Mouse (Mus musculus) heart, postnatal 14 days (tissue): ENCODE data around the gene Jag2. TPM values are rescaled to one million over a fixed set of nuclear protein-coding genes. Genes with fewer than 3 reads are reported as not detected.

Source experiments
- DNase-seq, 2 experiments: peaks; one replicate each; pipeline ENCODE4 v3.0.0; 2021 to 2022
- intact Hi-C: fragments of 180-260 bp; cut with DNase I; formaldehyde crosslinking; loops from one replicate; pipeline ENCODE4 v1.15.1; 2025
- total RNA-seq, 2 experiments: library from RNA; stranded (reverse); gene quantifications; 2 replicates each; pipeline ENCODE4 v1.2.3; 2021

The Jag2 gene
- total RNA-seq, 2 experiments from 2014 or later: 32.1 to 32.4 TPM

GRCm38 (mm10) chr12:112941776-112942713, 12.5 kb upstream of the Jag2 start, which contains the start of gene Nudt14:
Gene Nudt14 (minus strand): TSS chr12:112942124.
- intact Hi-C loops: no loop called here
- peak; percentile 79 for DNase-seq

GRCm38 (mm10) chr12:112941156-112941775, 11.7 kb upstream of the Jag2 start:
- intact Hi-C loops: no loop called here
- peak in 1 of 2 experiments; percentile 33 for DNase-seq

- intact Hi-C loops: no loop called here
- no peak for DNase-seq
Observed at GRCm38 (mm10) chr12:112940710-112941109, 11.1 kb upstream of the Jag2 start.

- intact Hi-C loops: no loop called here
Observed at GRCm38 (mm10) chr12:112940238-112940637, 10.7 kb upstream of the Jag2 start.

GRCm38 (mm10) chr12:112938873-112939565, 9.4 kb upstream of the Jag2 start:
- intact Hi-C loops: no loop called here

More at GRCm38 (mm10) chr12:112940238-112940637, 10.7 kb upstream of the Jag2 start:
- DNase-seq: no peak

GRCm38 (mm10) chr12:112938366-112938765, 8.8 kb upstream of the Jag2 start:
- intact Hi-C loops: no loop called here

More at GRCm38 (mm10) chr12:112938873-112939565, 9.4 kb upstream of the Jag2 start:
- DNase-seq: no peak

GRCm38 (mm10) chr12:112937906-112938305, 8.3 kb upstream of the Jag2 start:
- intact Hi-C loops: no loop called here
- no peak for DNase-seq

More at GRCm38 (mm10) chr12:112938366-112938765, 8.8 kb upstream of the Jag2 start:
- DNase-seq: no peak

GRCm38 (mm10) chr12:112932647-112933046, 3.1 kb upstream of the Jag2 start:
- intact Hi-C loops: no loop called here
- no peak for DNase-seq

- peak; percentile 38 to 46 for DNase-seq
- intact Hi-C loops: no loop called here
Observed at GRCm38 (mm10) chr12:112928401-112929241, 955 bp downstream of the Jag2 start.

- DNase-seq: no peak
- intact Hi-C loops: no loop called here
Observed at GRCm38 (mm10) chr12:112927265-112927664, 2.3 kb downstream of the Jag2 start.

GRCm38 (mm10) chr12:112925950-112926349, 3.6 kb downstream of the Jag2 start:
- intact Hi-C loops: no loop called here
- DNase-seq: no peak

- intact Hi-C loops: no loop called here
- DNase-seq: no peak
Observed at GRCm38 (mm10) chr12:112922541-112922940, 7.0 kb downstream of the Jag2 start.

- no peak for DNase-seq
- intact Hi-C loops: no loop called here
Observed at GRCm38 (mm10) chr12:112921518-112921917, 8.1 kb downstream of the Jag2 start.

- intact Hi-C loops: no loop called here
- DNase-seq: peak in 1 of 2 experiments; percentile 48
Observed at GRCm38 (mm10) chr12:112917906-112918305, 11.7 kb downstream of the Jag2 start.

GRCm38 (mm10) chr12:112917486-112917885, 12.1 kb downstream of the Jag2 start:
- intact Hi-C loops: no loop called here
- DNase-seq: peak; percentile 34 to 43

- peak; percentile 64 to 75 for DNase-seq
- intact Hi-C loops: no loop called here
Observed at GRCm38 (mm10) chr12:112916698-112917400, 12.7 kb downstream of the Jag2 start.

GRCm38 (mm10) chr12:112915587-112915986, 14.0 kb downstream of the Jag2 start:
- DNase-seq: no peak
- intact Hi-C loops: no loop called here

- intact Hi-C loops: no loop called here
- DNase-seq: peak; percentile 40 to 54
Observed at GRCm38 (mm10) chr12:112914527-112914926, 15.0 kb downstream of the Jag2 start.
